Mouse (Mus musculus): ENCODE data around the gene Cib4. TPM values are rescaled to one million over a fixed set of nuclear protein-coding genes. Genes with fewer than 3 reads are reported as not detected.

Gene Cib4
- not detected for total RNA-seq (2021)
- long read RNA-seq, experiment 1, partial matches to known transcripts = 0 of 1 reads
- long read RNA-seq, experiment 1, other reads (novel, unspliced or antisense) = 1 of 1 reads
- long read RNA-seq, experiment 2 = 0 reads

GRCm38 (mm10) chr5:30545698-30546097, at the start of gene Cib4:
Gene Cib4 (minus strand): TSS chr5:30545836.
- intact Hi-C loops (cut with DNase I) = no loop called here
- no peak for DNase-seq (ENCODE audit: low spot score in 2 of 2)

- no peak for DNase-seq (ENCODE audit: low spot score in 2 of 2)
- intact Hi-C loops (cut with DNase I) = no loop called here
These were observed 49.4 kb upstream of the Cib4 start for GRCm38 (mm10) chr5:30594953-30595560.

DNA sequence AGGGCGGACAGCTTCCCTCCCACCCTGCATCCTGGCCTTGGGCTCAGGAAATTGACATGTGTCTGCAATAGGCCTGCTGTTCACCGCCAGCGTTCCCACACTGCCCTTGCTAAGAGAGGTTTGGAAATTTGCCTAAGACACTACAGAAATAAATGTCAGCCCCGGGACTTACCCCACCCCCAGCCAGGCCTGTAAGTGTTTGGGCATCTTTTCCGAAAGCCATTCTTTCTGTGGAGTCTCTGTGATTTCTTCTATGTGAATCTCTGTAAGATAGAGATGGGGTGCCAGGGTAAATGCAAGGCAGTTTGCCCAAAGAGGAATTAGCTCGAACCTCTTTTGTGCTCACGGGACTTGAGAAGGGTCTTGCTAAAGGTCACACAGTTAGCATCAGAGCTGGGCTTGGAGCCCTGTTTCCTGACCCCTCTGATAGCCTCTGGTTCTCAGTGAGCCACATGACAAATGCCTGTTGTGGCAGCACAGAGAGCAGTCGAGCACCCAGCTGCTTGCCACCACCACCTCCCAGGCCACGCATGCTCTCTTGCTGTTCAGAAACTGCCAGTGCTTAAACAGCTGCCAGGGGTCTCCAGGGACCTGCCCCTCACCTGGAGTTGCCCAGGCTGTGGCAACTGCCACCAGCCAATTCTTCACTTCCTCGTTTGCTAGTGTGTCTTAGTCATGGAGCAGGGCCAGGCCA, 48.3 kb upstream of the Cib4 start:
- DNase-seq (ENCODE audit: low spot score in 2 of 2) = no peak
- intact Hi-C loops (cut with DNase I) = no loop called here

GRCm38 (mm10) chr5:30593360-30593759, 47.7 kb upstream of the Cib4 start:
- no peak for DNase-seq (ENCODE audit: low spot score in 2 of 2)
- intact Hi-C loops (cut with DNase I) = no loop called here

DNA sequence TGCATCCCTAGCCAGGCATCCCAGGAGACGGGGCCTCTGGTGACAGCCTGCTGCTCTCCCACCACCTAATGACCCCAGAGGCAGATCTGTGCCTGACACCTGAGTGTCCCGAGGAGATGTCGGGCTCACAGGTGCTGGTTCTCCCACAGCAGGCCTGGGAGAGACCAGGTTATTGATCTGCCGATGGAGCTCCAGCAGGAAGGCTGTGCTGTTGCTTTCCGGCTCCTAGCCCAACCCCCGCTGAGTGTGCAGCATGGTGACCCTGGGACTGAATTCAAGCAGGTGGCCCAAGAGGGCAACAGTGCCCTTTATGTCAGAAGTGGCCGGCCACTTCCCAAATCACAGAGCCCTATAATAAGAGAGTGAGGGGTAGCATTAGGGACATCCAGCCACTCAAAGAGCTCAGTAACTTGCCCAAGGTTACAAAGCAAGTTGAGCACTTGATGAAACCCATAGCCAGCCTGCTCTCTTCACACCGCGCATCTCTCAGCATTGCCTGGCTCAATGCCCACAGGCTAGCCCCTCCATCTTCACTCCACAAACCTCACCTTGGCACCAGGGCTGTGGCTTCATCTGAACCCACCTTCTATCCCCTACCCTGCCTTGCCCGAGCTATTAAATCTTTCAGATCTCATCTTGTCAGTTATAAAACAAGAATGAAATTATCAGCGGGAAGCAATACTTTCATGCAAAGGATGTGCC, 46.8 kb upstream of the Cib4 start:
- DNase-seq (ENCODE audit: low spot score in 2 of 2) = no peak

DNA sequence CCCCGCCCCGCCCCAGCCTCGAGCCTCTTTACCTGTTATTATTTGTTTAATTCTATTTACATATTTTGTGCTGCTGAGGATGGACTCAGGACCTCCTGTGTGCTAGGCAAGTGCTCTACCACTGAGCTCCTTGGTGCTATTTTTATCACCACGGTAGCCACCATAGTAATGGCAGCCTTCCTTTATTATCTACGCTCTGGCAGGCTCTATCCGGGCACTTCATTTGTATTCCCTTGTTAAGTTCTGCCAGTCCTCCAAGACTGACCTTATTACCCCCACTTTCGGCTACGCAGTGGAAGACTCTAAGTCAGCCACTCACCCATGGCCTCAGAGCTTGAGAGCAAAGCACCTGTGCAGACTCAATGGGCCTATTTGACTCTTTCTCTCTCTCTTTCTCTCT, 46.1 kb upstream of the Cib4 start:
- intact Hi-C loops (cut with DNase I) = no loop called here
- DNase-seq (ENCODE audit: low spot score in 2 of 2) = no peak

More for the DNA sequence above, 46.8 kb upstream of the Cib4 start:
- intact Hi-C loops (cut with DNase I) = no loop called here

DNA sequence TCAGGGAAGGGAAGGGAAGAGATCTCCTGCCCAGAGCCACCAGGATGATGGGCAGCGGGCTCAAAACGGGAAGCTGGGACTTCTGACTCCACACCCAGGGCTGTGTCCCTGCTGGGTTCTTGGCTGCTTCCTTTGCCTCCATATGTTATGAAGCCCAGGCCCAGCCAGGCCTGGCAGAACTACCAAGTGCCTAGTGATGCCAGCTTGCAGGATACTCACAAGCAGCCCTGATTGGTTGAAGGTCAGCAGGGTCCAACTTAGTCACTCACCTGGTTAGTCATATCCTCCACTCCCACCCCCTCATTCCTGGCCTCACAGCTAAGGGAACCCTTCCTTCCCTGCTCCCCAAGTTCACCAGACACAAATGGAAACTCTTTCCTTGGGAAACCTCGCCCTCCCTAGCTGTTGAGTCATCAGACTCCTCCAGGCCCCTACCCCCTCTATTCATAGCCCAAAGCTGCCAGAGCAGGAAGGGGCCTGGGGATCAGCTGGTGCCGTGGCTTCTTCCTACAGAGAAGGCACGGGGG, 45.6 kb upstream of the Cib4 start:
- intact Hi-C loops (cut with DNase I) = no loop called here
- DNase-seq (ENCODE audit: low spot score in 2 of 2) = no peak

- intact Hi-C loops (cut with DNase I) = no loop called here
- DNase-seq (ENCODE audit: low spot score in 2 of 2) = no peak
These were observed 44.6 kb upstream of the Cib4 start for GRCm38 (mm10) chr5:30590231-30590630.

DNA sequence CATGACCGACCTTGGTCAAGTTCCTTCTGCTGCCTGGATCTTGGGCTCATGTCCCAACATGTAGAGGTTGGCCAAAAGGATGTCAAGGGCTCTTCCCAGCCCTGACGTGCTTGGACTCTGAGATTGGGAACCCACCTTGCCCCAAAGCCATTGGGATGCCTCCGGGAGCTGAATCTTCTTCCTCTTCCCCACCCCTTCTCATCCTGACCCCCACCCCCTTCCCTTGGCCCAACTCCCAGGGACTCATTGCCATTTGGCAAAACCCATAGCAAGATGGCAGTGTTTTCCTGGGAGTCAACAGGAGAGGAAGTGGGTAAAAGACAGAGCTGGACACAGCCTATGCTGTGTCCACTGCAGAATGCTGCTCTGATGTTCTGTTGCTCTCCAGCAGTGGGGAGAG, 43.9 kb upstream of the Cib4 start:
- intact Hi-C loops (cut with DNase I) = no loop called here
- no peak for DNase-seq (ENCODE audit: low spot score in 2 of 2)

- no peak for DNase-seq (ENCODE audit: low spot score in 2 of 2)
- intact Hi-C loops (cut with DNase I) = no loop called here
These were observed 43.4 kb upstream of the Cib4 start for GRCm38 (mm10) chr5:30589069-30589468.

GRCm38 (mm10) chr5:30588301-30588968, 42.8 kb upstream of the Cib4 start:
- peak in 1 of 2 experiments; percentile 49 for DNase-seq (ENCODE audit: low spot score in 2 of 2)
- intact Hi-C loops (cut with DNase I) = no loop called here

DNA sequence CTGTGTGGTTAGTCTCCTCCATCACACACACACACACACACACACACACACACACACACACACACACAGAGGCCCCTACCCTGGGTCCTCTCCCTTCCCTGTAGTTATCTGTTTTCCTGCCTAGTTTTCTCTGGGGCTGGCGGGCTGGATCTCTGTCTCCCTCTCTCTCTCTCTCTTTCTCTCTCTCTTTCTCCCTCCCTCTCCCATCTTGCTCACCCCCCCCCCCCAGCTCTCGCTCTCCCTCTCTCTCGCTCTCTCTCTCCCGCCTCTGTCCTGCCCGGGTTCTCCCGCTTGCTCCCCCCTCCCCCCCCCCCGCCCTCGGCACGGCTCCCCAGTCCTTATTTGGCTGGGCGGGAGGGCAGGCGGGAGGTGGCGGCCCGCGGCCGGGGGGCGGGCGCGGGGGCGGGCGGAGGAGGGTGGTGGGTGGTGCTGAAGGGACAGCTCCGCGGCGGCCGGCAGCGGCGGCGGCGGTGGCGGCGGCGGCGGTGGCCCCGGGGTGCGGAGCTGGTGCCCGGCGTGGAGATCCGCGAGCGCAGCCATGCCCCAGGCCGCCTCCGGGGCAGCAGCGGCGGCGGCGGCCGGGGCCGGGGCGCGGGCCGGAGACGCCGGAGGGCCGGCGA, 42.2 kb upstream of the Cib4 start, which contains the start of gene Kcnk3:
TSS of gene Kcnk3 (plus strand) at position 490 of the 620 bp plus-strand sequence.
- intact Hi-C loops (cut with DNase I) = no loop called here
- peak in 1 of 2 experiments; percentile 54 for DNase-seq (ENCODE audit: low spot score in 2 of 2)

- intact Hi-C loops (cut with DNase I) = no loop called here
- no peak for DNase-seq (ENCODE audit: low spot score in 2 of 2)
These were observed 41.5 kb upstream of the Cib4 start for GRCm38 (mm10) chr5:30587101-30587500.

DNA sequence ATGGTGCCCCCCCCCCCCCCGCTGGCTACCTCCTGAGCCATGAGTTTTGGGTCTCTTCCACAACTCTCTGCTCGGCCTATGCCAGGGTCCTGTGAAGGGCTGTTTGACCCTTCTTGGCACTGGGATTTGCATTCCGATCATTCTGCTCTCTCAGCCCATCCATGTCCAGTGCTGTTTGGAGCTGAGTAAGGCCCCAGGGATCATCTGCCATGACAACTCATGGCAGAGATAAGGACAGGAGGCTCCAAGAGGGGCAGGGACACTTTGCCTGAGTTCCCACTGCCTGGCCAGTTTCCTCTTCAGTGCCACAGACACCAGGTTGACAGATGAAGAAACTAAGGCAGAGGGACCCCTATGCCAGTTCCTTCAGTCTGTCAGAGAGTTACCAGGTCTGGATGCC, 41.0 kb upstream of the Cib4 start:
- intact Hi-C loops (cut with DNase I) = no loop called here
- DNase-seq (ENCODE audit: low spot score in 2 of 2) = no peak

DNA sequence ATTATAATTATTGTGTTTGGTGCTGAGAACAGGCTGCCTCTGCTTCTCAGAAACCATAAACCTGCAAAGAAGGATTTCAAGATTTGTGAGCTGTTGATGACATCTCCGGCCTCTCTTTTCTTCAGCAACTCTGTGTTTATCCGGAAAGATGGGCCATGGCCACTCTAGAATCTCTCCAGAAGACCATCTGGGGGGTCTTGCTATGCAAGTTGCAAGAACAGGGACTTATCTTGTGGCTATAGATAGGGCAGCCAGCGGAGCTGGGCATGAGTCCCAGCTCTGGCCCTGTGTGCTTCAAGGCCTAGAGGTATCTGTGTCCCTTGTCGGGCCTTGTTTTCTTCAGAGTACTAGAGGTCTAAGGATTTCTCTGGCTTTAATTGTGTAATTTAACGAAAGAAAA, 36.4 kb upstream of the Cib4 start:
- intact Hi-C loops (cut with DNase I) = no loop called here
- DNase-seq (ENCODE audit: low spot score in 2 of 2) = no peak

GRCm38 (mm10) chr5:30580725-30581124, 35.1 kb upstream of the Cib4 start:
- intact Hi-C loops (cut with DNase I) = no loop called here
- DNase-seq (ENCODE audit: low spot score in 2 of 2) = no peak

DNA sequence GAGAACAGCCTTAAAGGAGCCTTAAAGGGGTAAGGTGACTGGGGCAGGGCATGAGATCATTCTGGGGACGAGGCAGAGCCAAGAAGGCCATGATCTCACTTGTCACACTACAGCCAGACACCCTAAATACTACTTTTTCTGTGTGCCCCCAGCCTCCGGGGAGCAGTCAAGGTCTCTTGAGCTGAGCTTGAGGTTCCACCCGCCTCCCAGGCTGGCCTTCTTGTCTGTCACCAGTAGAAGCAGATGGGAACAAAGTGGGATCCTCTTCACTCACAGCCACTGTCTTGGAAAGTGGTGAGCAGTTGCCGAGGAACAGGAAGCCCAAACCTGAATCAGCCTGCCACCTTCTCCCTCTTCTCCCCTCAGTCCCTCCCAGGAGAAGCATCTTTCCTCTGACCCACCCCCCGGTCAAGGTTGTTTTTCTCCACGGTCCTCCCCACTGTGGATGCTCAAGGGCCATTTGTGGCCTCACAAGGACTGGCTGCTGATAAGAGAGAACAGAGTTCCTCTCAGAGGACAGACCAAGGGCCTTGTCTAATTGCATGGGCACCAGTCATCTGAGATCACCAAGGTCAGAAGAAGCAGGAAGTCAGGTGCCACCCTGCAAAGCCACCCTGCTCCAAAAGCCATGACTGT, 32.9 kb upstream of the Cib4 start:
- peak in 1 of 2 experiments; percentile 62 for DNase-seq (ENCODE audit: low spot score in 2 of 2)
- intact Hi-C loops (cut with DNase I) = no loop called here

GRCm38 (mm10) chr5:30577654-30578310, 32.1 kb upstream of the Cib4 start:
- intact Hi-C loops (cut with DNase I) = no loop called here
- peak; percentile 45 to 63 for DNase-seq (ENCODE audit: low spot score in 2 of 2)
